Mouse (Mus musculus) heart, adult 2 months (tissue): ENCODE data around the gene Synpo2.

ENCODE experiments used
- CTCF ChIP-seq: fragments of 200-600 bp; IDR thresholded peaks from 2 replicates; pipeline ENCODE4 v1.8.1; 2022; ENCODE audit warnings: antibody characterized with exemption, mild to moderate bottlenecking, moderate library complexity
- EP300 ChIP-seq: fragments of 200-500 bp; IDR thresholded peaks from 2 replicates; pipeline ENCODE4 v1.6.1; 2011; ENCODE audit warnings: low read depth, low read length, control low read depth; ENCODE audit not compliant: insufficient read depth
- POLR2A ChIP-seq: fragments of 200-500 bp; IDR thresholded peaks from 2 replicates; pipeline ENCODE4 v1.6.1; 2011; ENCODE audit warnings: mild to moderate bottlenecking, low read depth, low read length, control low read depth; ENCODE audit not compliant: insufficient read depth

GRCm38 (mm10) chr3:123189826-123190225 lies 46.1 kb downstream of the Synpo2 start:
- no peak for TF ChIP-seq CTCF
- TF ChIP-seq EP300 = no peak
- TF ChIP-seq POLR2A = no peak
